9 mouse cellular contexts compared by ENCODE assay signal in the genomic region with DNA sequence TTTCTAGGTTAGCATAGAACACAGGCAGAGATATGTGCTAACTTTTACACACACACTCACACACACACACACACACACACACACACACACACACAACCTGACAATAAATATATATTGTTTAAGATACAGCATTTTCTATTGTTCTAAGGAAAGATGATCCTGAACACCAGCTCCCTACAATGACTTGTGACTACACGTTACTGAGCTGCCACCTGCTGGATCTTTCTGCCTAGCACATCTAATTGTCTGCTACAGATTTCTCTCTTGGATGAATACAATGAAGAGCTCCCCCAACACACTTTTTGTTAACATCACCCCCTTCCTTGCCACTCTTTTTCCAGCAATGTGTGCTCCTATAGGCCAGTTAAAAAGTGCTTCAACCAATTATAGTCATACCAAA. TPM values are rescaled to one million over a fixed set of nuclear protein-coding genes. Genes with fewer than 3 reads are reported as not detected.
DNase-seq lines count a peak whose midpoint lies in the region; ATAC-seq lines count a peak whose summit lies in the region.
"Had no signal": no experiment of that assay in that cellular context is flagged by ENCODE, and none has a peak within 500 bp of the region (broad histone marks: within the 10 kb centered on the region; RNA-seq: fewer than 3 reads in every experiment).

No protein-coding gene starts in this region.

- no peak overlapping the region for H3K4me3 ChIP-seq in neural tube, embryonic 11.5 days (ENCODE audit: low read depth, low read length)

- intact Hi-C loops in left cerebral cortex, postnatal 10 days (cut with DNase I), result loop anchor here (5.0 kb wide), 1 partner anchor 958 kb away; a partner anchor contains a TSS

- peak; percentile 25 for DNase-seq in kidney, adult 18-20 months
- no peak for DNase-seq in kidney, adult 11 months
- peak; percentile 7 for DNase-seq in adrenal gland, adult 2 months
- peak; percentile 27 for DNase-seq in embryo, embryonic 11.5 days (ENCODE audit: low read depth, low spot score)
- peak; percentile 37 for DNase-seq in induced T-regulatory cell, adult 2 months (ENCODE audit: low read depth)
- peak; percentile 62 to 73 for DNase-seq in left cerebral cortex, postnatal 10 days (ENCODE audit: extremely low spot score in 1 of 2, low spot score in 2 of 2)
- peak; percentile 50 for DNase-seq in neural tube, embryonic 11.5 days (ENCODE audit: low spot score)

- ATAC-seq in neural tube, embryonic 11.5 days (ENCODE audit: insufficient read depth, low FRiP score, low TSS enrichment), result 0 out of 2 replicates have a peak, but pooled peaks have one; percentile 36
- ATAC-seq in megakaryocyte, adult 5-6 weeks (ENCODE audit: poor library complexity, severe bottlenecking), result no peak

- 4% methylated on average over 1 of the region's 1 CpGs for WGBS in neural tube, embryonic 11.5 days

- H3K9me3 ChIP-seq in neural tube, embryonic 11.5 days (ENCODE audit: control insufficient read depth, low read length), result no peaks in the 10 kb centered on the region

- H3K27me3 ChIP-seq in neural tube, embryonic 11.5 days (ENCODE audit: control insufficient read depth, insufficient read depth, low read length), result no peaks in the 10 kb centered on the region

- no peak overlapping the region for H3K4me2 ChIP-seq in neural tube, embryonic 11.5 days (ENCODE audit: low read depth)

- no peak overlapping the region for H3K27ac ChIP-seq in neural tube, embryonic 11.5 days (ENCODE audit: low read depth, low read length)
- H3K27ac ChIP-seq: macrophage had no signal

- no peaks in the 10 kb centered on the region for H3K36me3 ChIP-seq in neural tube, embryonic 11.5 days (ENCODE audit: control insufficient read depth, insufficient read depth, low read length)

- no peaks in the 10 kb centered on the region for H3K4me1 ChIP-seq in neural tube, embryonic 11.5 days (ENCODE audit: control insufficient read depth, insufficient read depth, low read length)

- no peak overlapping the region for H3K9ac ChIP-seq in neural tube, embryonic 11.5 days (ENCODE audit: low read length)

RNA-seq across cellular contexts. Expression of a gene that starts 13.5 kb away (rescaled TPM):
- 10 to 100 TPM; 79.6 to 80.7 TPM for total RNA-seq in adrenal gland, adult 2 months (2021)
- polyA plus RNA-seq in adrenal gland, adult 2 months (2012; rRNA removed), result 1.8 and 3.3 TPM in 2 replicates
- total RNA-seq in left cerebral cortex, postnatal 10 days (2021), result 100 to 1,000 TPM; 148 to 150 TPM
- polyA plus RNA-seq in neural tube, embryonic 11.5 days (2014; fragmentation: Nextera tagmentation; extraction: Ambion mirVana), result 149 and 155 TPM in 2 replicates
- 49.4 and 54.1 TPM in 2 replicates for total RNA-seq in megakaryocyte, adult 5-6 weeks (2015)
- 195 and 221 TPM in 2 replicates for total RNA-seq in megakaryocyte, adult 5-6 weeks (2017)

RNA-seq across cellular contexts. Expression of a gene that starts 46.3 kb away (rescaled TPM):
- 10 to 100 TPM; 18.7 to 19.1 TPM for total RNA-seq in adrenal gland, adult 2 months (2021)
- 60.0 and 72.6 TPM in 2 replicates for polyA plus RNA-seq in adrenal gland, adult 2 months (2012; rRNA removed)
- 10 to 100 TPM; 13.2 to 16.8 TPM for total RNA-seq in left cerebral cortex, postnatal 10 days (2021)
- polyA plus RNA-seq in neural tube, embryonic 11.5 days (2014; fragmentation: Nextera tagmentation; extraction: Ambion mirVana), result 0.70 and 1.0 TPM in 2 replicates
- total RNA-seq in megakaryocyte, adult 5-6 weeks (2015), result 2.1 and 2.2 TPM in 2 replicates
- total RNA-seq in megakaryocyte, adult 5-6 weeks (2017), result 2.2 and 3.8 TPM in 2 replicates
